Comparison of ENCODE assay signal across 15 mouse cellular contexts in genomic region chr5:149049435-149049834, GRCm38 (mm10). TPM values are rescaled to one million over a fixed set of nuclear protein-coding genes. Genes with fewer than 3 reads are reported as not detected.
DNase-seq lines count a peak whose midpoint lies in the region; ATAC-seq and TF ChIP-seq lines count a peak whose summit lies in the region.
"Had no signal": no experiment of that assay in that cellular context is flagged by ENCODE, and none has a peak within 500 bp of the region (broad histone marks: within the 10 kb centered on the region; RNA-seq: fewer than 3 reads in every experiment).

No protein-coding gene starts in this region.

- H3K4me3 ChIP-seq in heart, embryonic 13.5 days = no peak overlapping the region; the same call in 1 of the 2 replicates
- no peak overlapping the region for H3K4me3 ChIP-seq in lung, embryonic 15.5 days
- H3K4me3 ChIP-seq in embryonic facial prominence, embryonic 13.5 days = no peak overlapping the region
- H3K4me3 ChIP-seq in limb, embryonic 14.5 days (replicated peaks; ENCODE audit: low read length) = peak overlapping the region; percentile 94

- H3K36me3 ChIP-seq in heart, embryonic 13.5 days = peaks cover 40% of the 10 kb centered on the region
- H3K36me3 ChIP-seq in lung, embryonic 15.5 days = peaks cover 34% of the 10 kb centered on the region
- peaks cover 29% of the 10 kb centered on the region for H3K36me3 ChIP-seq in embryonic facial prominence, embryonic 13.5 days
- H3K36me3 ChIP-seq in limb, embryonic 14.5 days (ENCODE audit: control insufficient read depth, insufficient read depth, low read length) = peaks cover 37% of the 10 kb centered on the region

- no peak for ATAC-seq in heart, embryonic 13.5 days (ENCODE audit: extremely low read depth, insufficient number of reproducible peaks, low FRiP score, low TSS enrichment)
- ATAC-seq in lung, embryonic 15.5 days (ENCODE audit: borderline replicate concordance, extremely low read depth, low FRiP score, low TSS enrichment) = no peak
- no peak for ATAC-seq in embryonic facial prominence, embryonic 13.5 days (ENCODE audit: insufficient number of reproducible peaks, insufficient read depth, low FRiP score, low TSS enrichment, low read depth)
- ATAC-seq in limb, embryonic 14.5 days (ENCODE audit: low FRiP score, low read depth) = no peak
- ATAC-seq in erythroblast, adult 5-6 weeks (replicated peaks; ENCODE audit: low FRiP score, poor library complexity, severe bottlenecking) = no peak

- 0 out of 2 replicates have a peak overlapping the region, but pooled peaks have one; percentile 7 for H3K4me2 ChIP-seq in heart, embryonic 13.5 days
- peak overlapping the region; percentile 73; the same call in 1 of the 2 replicates for H3K4me2 ChIP-seq in lung, embryonic 15.5 days
- peak overlapping the region; percentile 86 for H3K4me2 ChIP-seq in embryonic facial prominence, embryonic 13.5 days
- 0 out of 2 replicates have a peak overlapping the region, but pooled peaks have one; percentile 2 for H3K4me2 ChIP-seq in limb, embryonic 14.5 days (replicated peaks; ENCODE audit: low read depth, low read length, severe bottlenecking)

- DNase-seq in heart, postnatal 25 days (ENCODE audit: low spot score) = no peak
- no peak for DNase-seq in lung, postnatal 25 days (ENCODE audit: low spot score)
- DNase-seq in limb, embryonic 14.5 days (ENCODE audit: low spot score) = no peak
- no peak for DNase-seq in yolk sac, embryonic 10.5 days (ENCODE audit: low spot score)
- DNase-seq: cerebellum, postnatal 36 days; kidney, postnatal 10 days; layer of hippocampus, postnatal 36 days; lung, postnatal 10 days had no signal

- no peaks in the 10 kb centered on the region for H3K9me3 ChIP-seq in heart, embryonic 13.5 days
- H3K9me3 ChIP-seq in lung, embryonic 15.5 days = no peaks in the 10 kb centered on the region
- no peaks in the 10 kb centered on the region for H3K9me3 ChIP-seq in embryonic facial prominence, embryonic 13.5 days
- H3K9me3 ChIP-seq in limb, embryonic 14.5 days (ENCODE audit: control insufficient read depth, low read length) = no peaks in the 10 kb centered on the region
- H3K9me3 ChIP-seq: heart, embryonic 12.5 days had no signal

- intact Hi-C loops in heart, postnatal 25 days (cut with DNase I) = loop anchor here (1.0 kb wide), 1 partner anchor 43 kb away; no protein-coding TSS in a partner anchor

- H3K9ac ChIP-seq in heart, embryonic 13.5 days = no peak overlapping the region
- H3K9ac ChIP-seq in lung, embryonic 15.5 days = no peak overlapping the region
- H3K9ac ChIP-seq in embryonic facial prominence, embryonic 13.5 days = no peak overlapping the region
- H3K9ac ChIP-seq in limb, embryonic 14.5 days (ENCODE audit: low read depth, low read length, severe bottlenecking) = no peak overlapping the region
- H3K9ac ChIP-seq: heart, embryonic 12.5 days had no signal

- H3K27me3 ChIP-seq in heart, embryonic 13.5 days (replicated peaks) = no peaks in the 10 kb centered on the region
- no peaks in the 10 kb centered on the region for H3K27me3 ChIP-seq in lung, embryonic 15.5 days
- no peaks in the 10 kb centered on the region for H3K27me3 ChIP-seq in embryonic facial prominence, embryonic 13.5 days
- H3K27me3 ChIP-seq in limb, embryonic 14.5 days (ENCODE audit: control insufficient read depth, insufficient read depth, low read length) = no peaks in the 10 kb centered on the region
- H3K27me3 ChIP-seq: heart, embryonic 12.5 days had no signal

- H3K4me1 ChIP-seq in heart, embryonic 13.5 days = peaks cover 18% of the 10 kb centered on the region
- H3K4me1 ChIP-seq in lung, embryonic 15.5 days = peaks cover 22% of the 10 kb centered on the region
- peaks cover 15% of the 10 kb centered on the region for H3K4me1 ChIP-seq in embryonic facial prominence, embryonic 13.5 days
- no peaks in the 10 kb centered on the region for H3K4me1 ChIP-seq in limb, embryonic 14.5 days (ENCODE audit: control insufficient read depth, insufficient read depth, low read length)

- no peak overlapping the region for H3K27ac ChIP-seq in heart, embryonic 13.5 days (replicated peaks)
- no peak overlapping the region for H3K27ac ChIP-seq in lung, embryonic 15.5 days
- H3K27ac ChIP-seq in embryonic facial prominence, embryonic 13.5 days = no peak overlapping the region
- H3K27ac ChIP-seq in limb, embryonic 14.5 days (replicated peaks; ENCODE audit: low read depth, low read length) = no peak overlapping the region

- no peak for TF ChIP-seq POLR2A in limb, embryonic 14.5 days (IDR thresholded peaks at IDR 0.05; ENCODE audit: borderline replicate concordance, extremely low read depth, insufficient read depth, insufficient read length)

- WGBS in heart, embryonic 13.5 days = 77% methylated on average over 3 of the region's 3 CpGs
- 62% methylated on average over 3 of the region's 3 CpGs for WGBS in lung, embryonic 15.5 days
- 68% methylated on average over 3 of the region's 3 CpGs for WGBS in embryonic facial prominence, embryonic 13.5 days
- WGBS in limb, embryonic 14.5 days = 74% methylated on average over 3 of the region's 3 CpGs

RNA-seq across cellular contexts. Expression of gene Gm42791, which starts 54.5 kb away (rescaled TPM):
- polyA plus RNA-seq in heart, embryonic 13.5 days (2015; fragmentation: Nextera tagmentation; extraction: Ambion mirVana) = 1.7 and 2.3 TPM in 2 replicates
- total RNA-seq in heart, postnatal 25 days (2021) = 1 to 10 TPM; 5.8 to 6.2 TPM
- 3.3 and 4.0 TPM in 2 replicates for polyA plus RNA-seq in lung, embryonic 15.5 days (2015; fragmentation: Nextera tagmentation; extraction: Ambion mirVana)
- polyA plus RNA-seq in embryonic facial prominence, embryonic 13.5 days (2015; fragmentation: Nextera tagmentation; extraction: Ambion mirVana) = 1.6 and 2.4 TPM in 2 replicates
- not detected in 2 replicates for polyA plus RNA-seq in limb, embryonic 14.5 days (2012; rRNA removed)
- not detected in 2 replicates for polyA plus RNA-seq in limb, embryonic 14.5 days (2014; fragmentation: Nextera tagmentation; extraction: Ambion mirVana)
- 1.9 TPM in 1 of 2 replicates, not detected in the other for total RNA-seq in erythroblast, adult 5-6 weeks (2015; ENCODE audit: low replicate concordance)
- total RNA-seq in erythroblast, adult 5-6 weeks (2017; ENCODE audit: low replicate concordance) = 14.2 TPM in 1 of 2 replicates, not detected in the other
- total RNA-seq: liver, adult 2 months had no signal
- polyA plus RNA-seq: heart, embryonic 12.5 days; inflammation-experienced regulatory T-cells, adult 6 months; liver, adult 2 months had no signal

Comparison
In these comparisons a context has a peak if more than half of its experiments do, and no peak if none do; other contexts are left out.
1. H3K4me2 ChIP-seq: peak in every context shown above with its lines; median percentile 86 in embryonic facial prominence, embryonic 13.5 days; 73 in lung, embryonic 15.5 days; 7 in heart, embryonic 13.5 days; 2 in limb, embryonic 14.5 days.